In genomic region chr11:87639206-87639605, GRCm38 (mm10) we compare ENCODE assay signal across 7 mouse cellular contexts. TPM values are rescaled to one million over a fixed set of nuclear protein-coding genes. Genes with fewer than 3 reads are reported as not detected.
DNase-seq lines count a peak whose midpoint lies in the region; ATAC-seq and TF ChIP-seq lines count a peak whose summit lies in the region.

No protein-coding gene starts in this region.

- under 1% methylated on average over 29 of the region's 29 CpGs for WGBS in hindbrain, embryonic 16.5 days
- WGBS in liver, embryonic 13.5 days (ENCODE audit: insufficient replicate concordance) = 0% methylated on average over 29 of the region's 29 CpGs

- H3K9me3 ChIP-seq in hindbrain, embryonic 16.5 days (ENCODE audit: control insufficient read depth, low read length) = no peaks in the 10 kb centered on the region
- no peaks in the 10 kb centered on the region for H3K9me3 ChIP-seq in liver, embryonic 13.5 days (replicated peaks)

- no peaks in the 10 kb centered on the region for H3K36me3 ChIP-seq in hindbrain, embryonic 16.5 days (ENCODE audit: control insufficient read depth, insufficient read depth, low read length)
- no peaks in the 10 kb centered on the region for H3K36me3 ChIP-seq in liver, embryonic 13.5 days
- H3K36me3 ChIP-seq in testis, adult 2 months (ENCODE audit: control insufficient read depth, insufficient read depth, low read length) = no peaks in the 10 kb centered on the region; the same call in 1 of the 2 replicates

- peak; percentile 56 for ATAC-seq in hindbrain, embryonic 16.5 days
- ATAC-seq in liver, embryonic 13.5 days (ENCODE audit: low read depth) = peak; percentile 99

- H3K9ac ChIP-seq in hindbrain, embryonic 16.5 days (ENCODE audit: low read depth, low read length) = peak overlapping the region; percentile 78
- H3K9ac ChIP-seq in liver, embryonic 13.5 days = peak overlapping the region; percentile 77

- peak; percentile 70; the same call in 1 of the 2 replicates for TF ChIP-seq POLR2A in testis, adult 2 months (IDR thresholded peaks at IDR 0.05; ENCODE audit: control insufficient read depth, low read depth, low read length)

- H3K4me1 ChIP-seq in hindbrain, embryonic 16.5 days (ENCODE audit: control insufficient read depth, insufficient read depth, low read depth, low read length) = peaks cover 6% of the 10 kb centered on the region; the same call in 1 of the 2 replicates
- peaks cover 12% of the 10 kb centered on the region for H3K4me1 ChIP-seq in liver, embryonic 13.5 days (replicated peaks)
- peaks cover 5% of the 10 kb centered on the region for H3K4me1 ChIP-seq in testis, adult 2 months (ENCODE audit: control insufficient read depth, insufficient read depth, low read length)

- H3K4me3 ChIP-seq in hindbrain, embryonic 16.5 days (ENCODE audit: low read length) = peak overlapping the region; percentile 45
- H3K4me3 ChIP-seq in liver, embryonic 13.5 days (replicated peaks) = peak overlapping the region; percentile 58
- H3K4me3 ChIP-seq in testis, adult 2 months (ENCODE audit: control insufficient read depth, low read depth, low read length) = peak overlapping the region; percentile 83

- H3K27ac ChIP-seq in hindbrain, embryonic 16.5 days (ENCODE audit: low read depth, low read length) = 0 out of 2 replicates have a peak overlapping the region, but pooled peaks have one; percentile 39
- peak overlapping the region; percentile 55 for H3K27ac ChIP-seq in liver, embryonic 13.5 days
- H3K27ac ChIP-seq in testis, adult 2 months (ENCODE audit: control insufficient read depth, insufficient read depth, low read depth, low read length) = peak overlapping the region; percentile 74

- no peaks in the 10 kb centered on the region for H3K27me3 ChIP-seq in hindbrain, embryonic 16.5 days (replicated peaks; ENCODE audit: control insufficient read depth, insufficient read depth, low read length)
- H3K27me3 ChIP-seq in liver, embryonic 13.5 days = no peaks in the 10 kb centered on the region
- no peaks in the 10 kb centered on the region for H3K27me3 ChIP-seq in testis, adult 2 months (ENCODE audit: control insufficient read depth, insufficient read depth, low read length)

- DNase-seq in adrenal gland, adult 2 months = peak; percentile 87
- peak; percentile 55 to 59 for DNase-seq in cerebellum, postnatal 10 days
- DNase-seq in gastrocnemius, adult 8-10 months (ENCODE audit: low spot score in 2 of 2) = peak; percentile 14 to 32
- peak; percentile 73 for DNase-seq in liver, embryonic 13.5 days
- peak; percentile 44 for DNase-seq in naive thymus-derived CD4-positive, alpha-beta T cell, adult 2 months (ENCODE audit: low read depth)

- TF ChIP-seq CTCF in testis, adult 2 months (IDR thresholded peaks at IDR 0.05; ENCODE audit: control insufficient read depth, insufficient read depth, insufficient replicate concordance, low read depth, low read length) = no peak

- peak overlapping the region; percentile 80 for H3K4me2 ChIP-seq in hindbrain, embryonic 16.5 days (ENCODE audit: low read length)
- H3K4me2 ChIP-seq in liver, embryonic 13.5 days = peak overlapping the region; percentile 82

RNA-seq across cellular contexts. Expression of gene Hsf5, which starts 22.2 kb away (rescaled TPM):
- under 1 TPM in 1 of 2 experiments, not detected in 1; 0.12 TPM for total RNA-seq in adrenal gland, adult 2 months (2021)
- 0.04 TPM in 1 of 2 replicates, not detected in the other for polyA plus RNA-seq in adrenal gland, adult 2 months (2012; rRNA removed)
- under 1 TPM in 1 of 4 experiments, not detected in 3; 0.09 TPM for total RNA-seq in gastrocnemius, adult 8-10 months (2022)
- 0.34 and 0.45 TPM in 2 replicates for polyA plus RNA-seq in hindbrain, embryonic 16.5 days (2015; fragmentation: Nextera tagmentation; extraction: Ambion mirVana)
- 0.03 TPM in 1 of 2 replicates, not detected in the other for polyA plus RNA-seq in liver, embryonic 13.5 days (2015; fragmentation: Nextera tagmentation; extraction: Ambion mirVana)
- 89.4 and 90.3 TPM in 2 replicates for polyA plus RNA-seq in testis, adult 2 months (2012; rRNA removed)

RNA-seq across cellular contexts. Expression of gene Rnf43, which starts 23.3 kb away (rescaled TPM):
- total RNA-seq in adrenal gland, adult 2 months (2021) = 1 to 10 TPM; 3.8 to 7.8 TPM
- 5.3 and 6.4 TPM in 2 replicates for polyA plus RNA-seq in adrenal gland, adult 2 months (2012; rRNA removed)
- total RNA-seq in gastrocnemius, adult 8-10 months (2022) = 1 to 10 TPM in 3 of 4 experiments, under 1 TPM in 1; 0.92 to 1.7 (median 1.6) TPM
- polyA plus RNA-seq in hindbrain, embryonic 16.5 days (2015; fragmentation: Nextera tagmentation; extraction: Ambion mirVana) = 0.71 and 1.5 TPM in 2 replicates
- polyA plus RNA-seq in liver, embryonic 13.5 days (2015; fragmentation: Nextera tagmentation; extraction: Ambion mirVana) = 3.8 and 5.5 TPM in 2 replicates
- 2.3 and 3.4 TPM in 2 replicates for polyA plus RNA-seq in testis, adult 2 months (2012; rRNA removed)

RNA-seq across cellular contexts. Expression of gene Mtmr4, which starts 47.2 kb away (rescaled TPM):
- total RNA-seq in adrenal gland, adult 2 months (2021) = 10 to 100 TPM; 24.6 to 31.1 TPM
- 13.0 and 15.2 TPM in 2 replicates for polyA plus RNA-seq in adrenal gland, adult 2 months (2012; rRNA removed)
- total RNA-seq in gastrocnemius, adult 8-10 months (2022) = 10 to 100 TPM in 3 of 4 experiments, 1 to 10 TPM in 1; 9.8 to 12.6 (median 11.4) TPM
- polyA plus RNA-seq in hindbrain, embryonic 16.5 days (2015; fragmentation: Nextera tagmentation; extraction: Ambion mirVana) = 40.3 and 51.6 TPM in 2 replicates
- 9.4 and 12.2 TPM in 2 replicates for polyA plus RNA-seq in liver, embryonic 13.5 days (2015; fragmentation: Nextera tagmentation; extraction: Ambion mirVana)
- 33.6 and 33.7 TPM in 2 replicates for polyA plus RNA-seq in testis, adult 2 months (2012; rRNA removed)

Comparison
In these comparisons a context has a peak if more than half of its experiments do, and no peak if none do; other contexts are left out.
1. Peak in every context shown above with its lines: DNase-seq, ATAC-seq, H3K4me3 ChIP-seq and H3K27ac ChIP-seq.
2. DNase-seq: peak in every context shown above with its lines; median percentile 87 in adrenal gland, adult 2 months; 73 in liver, embryonic 13.5 days; 57 in cerebellum, postnatal 10 days; 44 in naive thymus-derived CD4-positive, alpha-beta T cell, adult 2 months; 23 in gastrocnemius, adult 8-10 months.
3. RNA of gene Hsf5, which starts 22.2 kb away (polyA plus RNA-seq): 89.4 to 90.3 TPM in testis, adult 2 months; 0.34 to 0.45 TPM in hindbrain, embryonic 16.5 days, 0.04 TPM in adrenal gland, adult 2 months and 0.03 TPM in liver, embryonic 13.5 days; every median in the first group is over 10 times any median in the second.